Mouse (Mus musculus) erythroblast, embryonic 14.5 days (primary cell): ENCODE data around the gene Map2k2.

Experiments used
- GATA1 ChIP-seq: IDR thresholded peaks from 2 replicates; pipeline ENCODE4 v1.6.1; 2012; ENCODE audit warnings: low read length, inconsistent platforms, mixed read lengths
- TAL1 ChIP-seq: IDR thresholded peaks from 3 replicates; pipeline ENCODE4 v1.6.1; 2012; ENCODE audit warnings: low read length, inconsistent platforms, mixed read lengths

DNA sequence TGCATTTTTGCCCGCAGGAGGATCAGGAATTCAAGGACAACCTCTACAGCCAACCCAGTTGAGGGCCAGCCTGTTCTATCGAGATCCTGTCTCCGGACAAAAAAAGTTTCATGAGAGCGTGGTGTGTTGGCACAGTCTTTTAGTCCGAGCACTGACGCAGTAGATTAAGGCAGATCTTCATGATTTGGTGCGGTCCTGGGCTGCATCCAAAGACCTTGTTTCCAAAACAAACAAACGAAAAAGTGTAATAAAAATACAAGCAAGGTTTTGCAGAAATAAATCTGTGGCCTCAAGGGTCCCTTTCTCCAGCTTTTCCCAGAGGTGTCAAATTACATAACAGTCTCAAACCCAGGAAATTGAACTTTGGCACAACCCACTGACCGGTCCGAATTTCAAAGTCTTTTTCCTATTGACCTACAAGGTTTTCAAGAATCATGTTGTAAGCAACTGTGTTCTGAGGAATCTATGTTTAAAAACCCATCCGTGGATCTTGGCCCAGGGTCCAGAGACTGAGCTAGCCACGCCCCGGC is 70.3 kb downstream of the Map2k2 start:
- TF ChIP-seq GATA1: no peak
- no peak for TF ChIP-seq TAL1
